Comparison of ENCODE assay signal across 31 mouse cellular contexts in genomic region chr17:23694491-23694890, GRCm38 (mm10). TPM values are rescaled to one million over a fixed set of nuclear protein-coding genes. Genes with fewer than 3 reads are reported as not detected.
DNase-seq lines count a peak whose midpoint lies in the region; ATAC-seq and TF ChIP-seq lines count a peak whose summit lies in the region.
"Had no signal": no experiment of that assay in that cellular context is flagged by ENCODE, and none has a peak within 500 bp of the region (broad histone marks: within the 10 kb centered on the region; RNA-seq: fewer than 3 reads in every experiment).

No protein-coding gene starts in this region.

- H3K4me2 ChIP-seq in kidney, embryonic 16.5 days (replicated peaks; ENCODE audit: low read depth, low read length) = no peak overlapping the region
- H3K4me2 ChIP-seq: embryonic facial prominence, embryonic 13.5 days; forebrain, embryonic 13.5 days; heart, embryonic 13.5 days; hindbrain, embryonic 13.5 days; liver, embryonic 13.5 days; midbrain, embryonic 11.5 days had no signal

- peaks cover 2% of the 10 kb centered on the region; the same call in 1 of the 2 replicates for H3K27me3 ChIP-seq in kidney, embryonic 16.5 days (ENCODE audit: insufficient read depth, low read length)
- peaks cover 28% of the 10 kb centered on the region for H3K27me3 ChIP-seq in limb, embryonic 10.5 days (ENCODE audit: low read depth, poor library complexity, severe bottlenecking)

- H3K27ac ChIP-seq in kidney, embryonic 16.5 days (ENCODE audit: low read length) = peak overlapping the region; percentile 51; the same call in 1 of the 2 replicates
- H3K27ac ChIP-seq in ES-E14 (ENCODE audit: insufficient read depth, low read depth, low read length, poor library complexity, severe bottlenecking) = peak overlapping the region; percentile 64; the same call in 1 of the 2 replicates
- H3K27ac ChIP-seq in limb, embryonic 10.5 days = peak overlapping the region; percentile 66
- H3K27ac ChIP-seq: embryonic facial prominence, embryonic 13.5 days; forebrain, embryonic 13.5 days; heart, adult 2 months; heart, embryonic 13.5 days; hindbrain, embryonic 13.5 days; kidney, postnatal 0 days; liver, embryonic 13.5 days had no signal

- ATAC-seq in kidney, embryonic 16.5 days (ENCODE audit: low FRiP score, low TSS enrichment) = peak; percentile 36; the same call in 1 of the 2 replicates
- ATAC-seq: forebrain, embryonic 13.5 days had no signal

- H3K9ac ChIP-seq in kidney, embryonic 16.5 days (replicated peaks; ENCODE audit: low read length) = no peak overlapping the region
- no peak overlapping the region for H3K9ac ChIP-seq in ES-E14 (ENCODE audit: insufficient read depth, low read depth, low read length, poor library complexity, severe bottlenecking)
- H3K9ac ChIP-seq: embryonic facial prominence, embryonic 13.5 days; forebrain, embryonic 13.5 days; heart, embryonic 13.5 days; hindbrain, embryonic 13.5 days; liver, embryonic 13.5 days had no signal

- no peak overlapping the region for H3K4me3 ChIP-seq in kidney, embryonic 16.5 days (ENCODE audit: low read length)
- no peak overlapping the region for H3K4me3 ChIP-seq in ES-E14 (ENCODE audit: insufficient read depth in 1 of 2, low read depth in 1 of 2, low read length in 2 of 2, poor library complexity in 1 of 2, severe bottlenecking in 1 of 2)
- H3K4me3 ChIP-seq in limb, embryonic 10.5 days = no peak overlapping the region
- H3K4me3 ChIP-seq: embryonic facial prominence, embryonic 13.5 days; erythroblast, embryonic 14.5 days; forebrain, embryonic 13.5 days; heart, adult 2 months; heart, embryonic 13.5 days; hindbrain, embryonic 13.5 days; liver, embryonic 13.5 days had no signal

- H3K36me3 ChIP-seq in kidney, embryonic 16.5 days (ENCODE audit: insufficient read depth, low read length) = no peaks in the 10 kb centered on the region
- no peaks in the 10 kb centered on the region for H3K36me3 ChIP-seq in ES-E14 (ENCODE audit: control insufficient read depth, insufficient read depth, low read length, poor library complexity, severe bottlenecking)
- H3K36me3 ChIP-seq in limb, embryonic 10.5 days = no peaks in the 10 kb centered on the region
- H3K36me3 ChIP-seq: embryonic facial prominence, embryonic 13.5 days; heart, embryonic 13.5 days; hindbrain, embryonic 13.5 days; liver, embryonic 13.5 days had no signal

- DNase-seq in kidney, postnatal 14 days = no peak
- DNase-seq in 3T3-L1 (ENCODE audit: low read depth, low spot score) = peak; percentile 98
- DNase-seq in ES-E14 (ENCODE audit: low read depth, low spot score) = no peak
- no peak for DNase-seq in limb, embryonic 10.5 days (ENCODE audit: low spot score)
- DNase-seq in right cerebral cortex, postnatal 4 days = no peak
- no peak for DNase-seq in heart, postnatal 4 days
- DNase-seq: adrenal gland, adult 2 months; cerebellum, adult 11 months; cerebellum, postnatal 10 days; gastrocnemius, postnatal 36 days; heart, adult 2 months; layer of hippocampus, postnatal 36 days; liver, embryonic 13.5 days; lung, postnatal 10 days; right cerebral cortex, postnatal 14 days; spleen, adult 18-20 months; thymus, postnatal 25 days had no signal

- in situ Hi-C loops in ES-E14 (cut with MboI; ENCODE audit: low sequenced_read_pairs in 2 of 2, unreplicated experiment in 2 of 2) = no loop called here

- H3K4me1 ChIP-seq in kidney, embryonic 16.5 days (ENCODE audit: insufficient read depth, low read length) = peaks cover 42% of the 10 kb centered on the region
- H3K4me1 ChIP-seq in ES-E14 (ENCODE audit: control insufficient read depth in 2 of 2, insufficient read depth in 2 of 2, low read length in 2 of 2, poor library complexity in 1 of 2) = peaks cover 2 to 27% of the 10 kb centered on the region in 2 experiments; a peak in 3 of 4 replicates
- peaks cover 42% of the 10 kb centered on the region for H3K4me1 ChIP-seq in limb, embryonic 10.5 days

- WGBS in kidney, embryonic 16.5 days = 68% methylated on average over 1 of the region's 1 CpGs
- 64% methylated on average over 1 of the region's 1 CpGs for WGBS in limb, embryonic 10.5 days

- no peaks in the 10 kb centered on the region for H3K9me3 ChIP-seq in kidney, embryonic 16.5 days (ENCODE audit: low read length)
- no peaks in the 10 kb centered on the region for H3K9me3 ChIP-seq in ES-E14 (ENCODE audit: control insufficient read depth, insufficient read depth, low read depth, low read length)
- H3K9me3 ChIP-seq in limb, embryonic 10.5 days (replicated peaks) = no peaks in the 10 kb centered on the region
- H3K9me3 ChIP-seq: embryonic facial prominence, embryonic 13.5 days; forebrain, embryonic 13.5 days; heart, embryonic 13.5 days; hindbrain, embryonic 13.5 days; liver, embryonic 13.5 days had no signal

TF ChIP-seq in ES-E14, 5 proteins besides CTCF, POLR2A, EP300 and RAD21:
- TF ChIP-seq ZNF384 (IDR thresholded peaks at IDR 0.05; ENCODE audit: low read depth, low read length) = no peak

RNA-seq across cellular contexts. Expression of gene Cldn9, which starts 10.7 kb away (rescaled TPM):
- polyA plus RNA-seq in kidney, embryonic 16.5 days (2015; fragmentation: Nextera tagmentation; extraction: Ambion mirVana) = 60.0 and 63.5 TPM in 2 replicates
- total RNA-seq in ES-E14 (2012; rRNA removed) = 3.7 and 5.7 TPM in 2 replicates
- polyA plus RNA-seq in limb, embryonic 10.5 days (2016; fragmentation: Nextera tagmentation; extraction: Ambion mirVana) = 1.9 and 4.6 TPM in 2 replicates
- not detected for total RNA-seq in heart, postnatal 4 days (2021)
- total RNA-seq: gastrocnemius, postnatal 36 days; heart, adult 2 months; heart, postnatal 25 days; layer of hippocampus, adult 18-20 months; megakaryocyte progenitor cell, adult 5-6 weeks had no signal
- polyA plus RNA-seq: erythroblast, embryonic 14.5 days; heart, adult 2 months; liver, embryonic 13.5 days had no signal

RNA-seq across cellular contexts. Expression of gene Cldn6, which starts 15.4 kb away (rescaled TPM):
- polyA plus RNA-seq in kidney, embryonic 16.5 days (2015; fragmentation: Nextera tagmentation; extraction: Ambion mirVana) = 242 and 253 TPM in 2 replicates
- 72.7 and 199 TPM in 2 replicates for total RNA-seq in ES-E14 (2012; rRNA removed)
- polyA plus RNA-seq in limb, embryonic 10.5 days (2016; fragmentation: Nextera tagmentation; extraction: Ambion mirVana) = 32.7 and 42.1 TPM in 2 replicates
- total RNA-seq in heart, postnatal 4 days (2021) = not detected
- total RNA-seq: adrenal gland, adult 2 months; gastrocnemius, adult 18-20 months; gastrocnemius, postnatal 36 days; heart, adult 2 months; heart, postnatal 25 days; layer of hippocampus, adult 18-20 months; layer of hippocampus, postnatal 36 days; left cerebral cortex, postnatal 14 days; megakaryocyte progenitor cell, adult 5-6 weeks had no signal
- polyA plus RNA-seq: adrenal gland, adult 2 months; cortical plate, adult 2 months; erythroblast, embryonic 14.5 days; heart, adult 2 months had no signal

RNA-seq across cellular contexts. Expression of gene Tnfrsf12a, which starts 17.2 kb away (rescaled TPM):
- 28.9 and 31.2 TPM in 2 replicates for polyA plus RNA-seq in kidney, embryonic 16.5 days (2015; fragmentation: Nextera tagmentation; extraction: Ambion mirVana)
- total RNA-seq in ES-E14 (2012; rRNA removed) = 101 and 138 TPM in 2 replicates
- polyA plus RNA-seq in limb, embryonic 10.5 days (2016; fragmentation: Nextera tagmentation; extraction: Ambion mirVana) = 5.2 and 5.6 TPM in 2 replicates
- total RNA-seq in heart, postnatal 4 days (2021) = 100 to 1,000 TPM; 212 to 246 TPM

RNA-seq across cellular contexts. Expression of gene Thoc6, which starts 20.8 kb away (rescaled TPM):
- polyA plus RNA-seq in kidney, embryonic 16.5 days (2015; fragmentation: Nextera tagmentation; extraction: Ambion mirVana) = 59.8 and 65.5 TPM in 2 replicates
- total RNA-seq in ES-E14 (2012; rRNA removed) = 53.7 and 64.9 TPM in 2 replicates
- polyA plus RNA-seq in limb, embryonic 10.5 days (2016; fragmentation: Nextera tagmentation; extraction: Ambion mirVana) = 70.4 and 71.1 TPM in 2 replicates
- 10 to 100 TPM; 24.8 to 28.8 TPM for total RNA-seq in heart, postnatal 4 days (2021)

RNA-seq across cellular contexts. Expression of gene Hcfc1r1, which starts 21.1 kb away (rescaled TPM):
- 73.4 and 83.7 TPM in 2 replicates for polyA plus RNA-seq in kidney, embryonic 16.5 days (2015; fragmentation: Nextera tagmentation; extraction: Ambion mirVana)
- 26.4 and 36.4 TPM in 2 replicates for total RNA-seq in ES-E14 (2012; rRNA removed)
- polyA plus RNA-seq in limb, embryonic 10.5 days (2016; fragmentation: Nextera tagmentation; extraction: Ambion mirVana) = 29.0 and 30.5 TPM in 2 replicates
- total RNA-seq in heart, postnatal 4 days (2021) = 100 to 1,000 TPM; 214 to 238 TPM

Comparison
In these comparisons a context has a peak if more than half of its experiments do, and no peak if none do; other contexts are left out.
1. RNA of gene Cldn6, which starts 15.4 kb away (total RNA-seq): 72.7 to 199 TPM in ES-E14; not detected in heart, postnatal 4 days; every median in the first group is over 10 times any median in the second.
2. Peak in every context shown above with its lines, with median percentiles within 50 percentile points of each other: H3K27ac ChIP-seq.